Mouse (Mus musculus) testis, adult 2 months (tissue): ENCODE data around the gene Ptpdc1.

Experiments
- CTCF ChIP-seq: fragments of 200-500 bp; IDR thresholded peaks from 2 replicates; pipeline ENCODE4 v1.5.1; 2012; ENCODE audit warnings: low read depth, mild to moderate bottlenecking, inconsistent platforms, low read length, moderate library complexity; ENCODE audit not compliant: control insufficient read depth, insufficient read depth, insufficient replicate concordance
- POLR2A ChIP-seq: fragments of 200-500 bp; IDR thresholded peaks from 2 replicates; pipeline ENCODE4 v1.6.1; 2012; ENCODE audit warnings: low read depth, mild to moderate bottlenecking, inconsistent platforms, low read length, moderate library complexity; ENCODE audit not compliant: control insufficient read depth

DNA sequence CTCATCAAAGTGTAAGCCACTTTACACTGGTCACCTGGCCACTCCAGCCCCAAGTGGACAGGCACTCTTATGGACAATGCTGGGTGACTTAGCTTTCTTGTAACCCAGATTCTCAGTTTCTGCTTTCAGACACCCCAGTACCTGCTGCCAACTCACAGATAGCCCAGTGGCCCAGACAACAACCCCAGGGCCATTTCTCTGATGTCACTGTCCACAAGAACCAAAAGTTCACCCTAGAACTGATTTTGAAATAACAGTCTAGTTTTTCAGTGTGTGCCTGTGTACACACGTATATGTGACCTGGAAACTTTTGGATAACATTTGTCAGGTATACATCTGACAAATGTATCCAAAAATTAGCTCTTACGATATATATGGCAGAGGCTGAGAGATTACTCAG is 64.0 kb downstream of the Ptpdc1 start:
- TF ChIP-seq CTCF (no peak), POLR2A (no peak)
